Mouse (Mus musculus) CD4-positive naive resting alpha-beta T cell, adult 76 days (primary cell): ENCODE results near the gene Lcn6. TPM values are rescaled to one million over a fixed set of nuclear protein-coding genes. Genes with fewer than 3 reads are reported as not detected.

Source experiments
- total RNA-seq: library from RNA; stranded (reverse); gene quantifications from one replicate; pipeline ENCODE4 v1.2.4, GENCODE M21; 2023

The Lcn6 gene
- total RNA-seq: not detected

GRCm38 (mm10) chr2:25676486-25676885, at the start of gene Lcn6:
Gene Lcn6, plus strand, starts transcription at chr2:25676786.

GRCm38 (mm10) chr2:25627811-25628210, 48.8 kb upstream of the Lcn6 start, which contains the start of gene Fcna:
Gene Fcna, minus strand, starts transcription at chr2:25628030.

DNA sequence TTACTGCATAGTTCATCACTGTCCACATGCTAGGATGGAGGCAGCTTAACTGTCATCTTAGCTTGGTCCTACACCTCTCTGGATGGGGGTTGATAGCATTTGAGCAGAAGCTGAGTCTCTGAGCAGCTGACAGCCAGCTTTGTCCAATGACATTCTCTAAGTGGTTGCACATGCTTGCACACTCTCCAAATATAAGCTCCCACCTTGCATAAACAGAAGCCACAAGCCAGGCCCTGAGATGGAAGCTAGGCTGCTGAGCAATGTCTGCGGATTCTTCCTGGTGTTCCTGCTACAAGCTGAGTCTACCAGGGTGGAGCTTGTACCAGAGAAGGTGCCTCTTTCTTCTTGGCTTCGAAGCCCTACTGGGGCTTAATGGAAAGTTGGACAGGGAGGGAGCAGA, 23.7 kb upstream of the Lcn6 start, which contains the start of gene Lcn8:
Gene Lcn8, plus strand, starts transcription at position 219 of the 400 bp plus-strand sequence.

DNA sequence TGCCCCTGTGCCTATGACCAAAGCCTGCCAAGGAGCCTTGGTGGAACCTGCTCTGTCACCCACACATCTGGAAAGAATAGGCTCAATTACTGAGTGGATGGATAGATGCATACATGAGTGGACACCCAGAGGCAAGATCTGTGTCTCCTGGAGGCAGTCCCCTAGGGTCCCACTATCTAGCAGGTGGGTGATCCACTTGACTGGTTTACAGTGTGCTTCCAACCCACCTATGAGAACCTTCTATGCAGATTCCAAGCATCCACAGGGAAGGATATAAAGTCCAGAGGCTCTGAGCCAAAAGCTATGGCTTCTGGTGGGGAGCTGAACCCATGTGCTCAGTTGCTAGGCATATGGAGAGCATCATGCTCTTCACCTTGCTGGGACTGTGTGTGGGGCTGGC, 18.9 kb upstream of the Lcn6 start, which contains the start of gene Lcn5:
Gene Lcn5, plus strand, starts transcription at position 301 of the 400 bp plus-strand sequence.

DNA sequence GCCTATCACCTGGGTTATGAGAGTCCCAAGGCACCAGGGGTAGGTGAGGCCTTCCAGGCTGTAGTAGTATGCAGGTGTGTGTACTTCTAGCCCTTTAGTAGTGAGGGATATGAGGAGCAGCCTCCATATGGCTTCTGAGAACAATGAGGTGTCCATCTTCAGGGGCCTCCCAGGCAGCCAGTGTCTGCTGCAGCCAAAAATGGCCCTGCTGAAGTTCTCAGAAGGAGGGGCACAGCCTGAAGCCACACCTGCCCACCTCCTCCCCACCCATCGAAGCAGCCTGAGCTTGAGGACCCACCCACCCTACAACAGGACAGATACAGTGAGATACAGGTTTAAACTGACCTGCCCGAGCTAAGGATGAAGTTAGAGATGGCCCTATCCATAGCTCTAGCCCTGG, 5.8 kb downstream of the Lcn6 start, which contains the start of gene Lcn10:
Gene Lcn10, plus strand, starts transcription at position 301 of the 400 bp plus-strand sequence.

DNA sequence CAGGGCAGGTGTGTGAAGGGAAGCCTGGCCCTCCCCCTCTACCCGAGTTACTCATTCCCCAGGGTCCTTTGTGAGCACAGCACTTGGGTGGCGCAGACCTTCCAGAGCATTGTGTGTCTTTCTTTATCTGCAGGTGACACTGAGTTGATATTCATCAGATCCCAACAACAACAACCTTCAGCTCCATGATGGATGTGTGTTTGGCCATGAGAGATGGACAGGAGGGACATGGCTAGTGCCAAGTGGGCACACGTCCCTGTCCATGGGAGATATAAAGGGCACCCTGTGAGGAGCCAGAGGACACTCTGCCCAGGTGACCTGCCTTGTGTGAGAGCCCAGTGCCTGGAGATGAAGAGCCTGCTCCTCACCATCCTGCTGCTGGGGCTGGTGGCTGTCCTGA, 23.2 kb downstream of the Lcn6 start, which contains the start of gene Obp2a:
Gene Obp2a, plus strand, starts transcription at position 301 of the 400 bp plus-strand sequence.

DNA sequence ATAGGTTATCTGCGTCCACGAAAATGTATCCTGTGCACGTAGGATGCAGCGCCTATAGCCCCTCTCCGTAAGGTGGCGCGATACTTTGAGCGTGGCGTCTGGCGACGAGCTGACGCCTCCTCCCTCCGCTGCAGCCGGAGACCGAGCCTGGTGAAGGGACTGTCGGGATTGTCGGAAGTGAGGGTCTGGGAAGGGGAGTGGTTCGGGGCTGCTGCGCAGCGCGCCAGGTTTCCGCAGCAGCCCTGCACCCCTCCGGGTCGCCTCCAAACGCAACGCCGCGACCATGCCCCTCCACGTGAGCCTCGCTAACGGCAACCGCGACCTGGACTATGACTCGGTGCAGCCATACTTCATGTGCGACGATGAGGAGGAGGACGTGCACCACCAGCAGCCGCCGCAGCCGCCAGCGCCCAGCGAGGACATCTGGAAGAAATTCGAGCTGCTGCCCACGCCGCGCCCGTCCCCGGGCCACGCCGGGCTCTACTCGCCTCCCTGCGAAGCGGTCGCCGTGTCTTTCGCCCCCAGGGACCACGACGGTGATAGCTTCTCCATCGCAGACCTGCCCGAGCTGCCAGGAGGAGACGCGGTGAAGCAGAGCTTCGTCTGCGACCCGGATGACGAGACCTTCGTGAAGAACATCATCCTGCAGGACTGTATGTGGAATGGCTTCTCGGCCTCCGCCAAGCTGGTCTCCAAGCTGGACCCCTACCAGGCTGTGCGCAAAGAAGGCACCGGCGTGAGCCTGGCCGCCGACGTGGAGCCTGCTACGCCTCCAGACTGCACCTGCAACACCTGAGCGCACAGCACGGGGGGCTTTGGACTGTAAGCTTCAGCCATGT, 30.3 kb downstream of the Lcn6 start, which contains the start of gene Bmyc:
Gene Bmyc, plus strand, starts transcription at position 97 of the 839 bp plus-strand sequence.

Other genes with a start within 250 kb of the Lcn6 start
- 67.3 TPM for gene Abca2, start 248.1 kb upstream of the Lcn6 start, total RNA-seq
- gene Clic3, start 219.9 kb upstream of the Lcn6 start, total RNA-seq: not detected
- 74.0 TPM for gene Paxx, start 215.7 kb upstream of the Lcn6 start, total RNA-seq
- gene Ptgds, start 206.7 kb upstream of the Lcn6 start, total RNA-seq: not detected
- not detected for gene Lcn12, start 182.9 kb upstream of the Lcn6 start, total RNA-seq
- 61.4 TPM for gene Fbxw5, start 176.0 kb upstream of the Lcn6 start, total RNA-seq
- gene C8g, start 175.1 kb upstream of the Lcn6 start, total RNA-seq: 0.50 TPM
- 35.1 TPM for gene Traf2, start 129.8 kb upstream of the Lcn6 start, total RNA-seq
- gene Edf1, start 118.9 kb upstream of the Lcn6 start, total RNA-seq: 98.0 TPM
- gene Mamdc4, start 101.9 kb upstream of the Lcn6 start, total RNA-seq: 2.7 TPM
- gene Phpt1, start 101.6 kb upstream of the Lcn6 start, total RNA-seq: 25.7 TPM
- gene Ajm1, start 95.0 kb upstream of the Lcn6 start, total RNA-seq: 0.38 TPM
- 100 TPM for gene Rabl6, start 68.3 kb upstream of the Lcn6 start, total RNA-seq
- gene Ccdc183, start 59.1 kb upstream of the Lcn6 start, total RNA-seq: not detected
- 0.79 TPM for gene Tmem141, start 54.8 kb upstream of the Lcn6 start, total RNA-seq
- 7.5 TPM for gene Fcna, start 48.8 kb upstream of the Lcn6 start, total RNA-seq
- not detected for gene Lcn8, start 23.7 kb upstream of the Lcn6 start, total RNA-seq
- gene Lcn5, start 18.8 kb upstream of the Lcn6 start, total RNA-seq: not detected
- gene Lcn10, start 5.9 kb downstream of the Lcn6 start, total RNA-seq: not detected
- not detected for gene Obp2a, start 23.3 kb downstream of the Lcn6 start, total RNA-seq
- 15.2 TPM for gene Bmyc, start 30.0 kb downstream of the Lcn6 start, total RNA-seq
- gene Obp2b, start 60.2 kb downstream of the Lcn6 start, total RNA-seq: not detected
- gene Lcn3, start 88.8 kb downstream of the Lcn6 start, total RNA-seq: not detected
- not detected for gene Lcn11, start 100.2 kb downstream of the Lcn6 start, total RNA-seq
- gene Gm13539, start 105.5 kb downstream of the Lcn6 start, total RNA-seq: not detected
- not detected for gene Glt6d1, start 139.1 kb downstream of the Lcn6 start, total RNA-seq
- not detected for gene Lcn9, start 146.4 kb downstream of the Lcn6 start, total RNA-seq
- gene Sohlh1, start 170.5 kb downstream of the Lcn6 start, total RNA-seq: not detected
- not detected for gene Kcnt1, start 186.9 kb downstream of the Lcn6 start, total RNA-seq